Mouse (Mus musculus) cerebellum, adult 11-12 months (tissue): ENCODE results near the gene Cntn6.

Experiments used
- DNase-seq: peaks from one replicate; pipeline ENCODE4 v3.0.0; 2022

Gene Cntn6

GRCm38 (mm10) chr6:104761226-104761625 lies 268.6 kb downstream of the Cntn6 start:
- DNase-seq: no peak

GRCm38 (mm10) chr6:104783891-104784290 lies 291.3 kb downstream of the Cntn6 start:
- DNase-seq: no peak

GRCm38 (mm10) chr6:104787502-104787901 lies 294.9 kb downstream of the Cntn6 start:
- no peak for DNase-seq

GRCm38 (mm10) chr6:104808526-104808925 lies 315.9 kb downstream of the Cntn6 start:
- no peak for DNase-seq

- no peak for DNase-seq
Measured at GRCm38 (mm10) chr6:104815610-104816009, 323.0 kb downstream of the Cntn6 start.

- no peak for DNase-seq
Measured at GRCm38 (mm10) chr6:104879711-104880110, 387.1 kb downstream of the Cntn6 start.

GRCm38 (mm10) chr6:104884021-104884420 lies 391.4 kb downstream of the Cntn6 start:
- no peak for DNase-seq

GRCm38 (mm10) chr6:104885829-104886228 lies 393.2 kb downstream of the Cntn6 start:
- no peak for DNase-seq

GRCm38 (mm10) chr6:104891071-104891470 lies 398.5 kb downstream of the Cntn6 start:
- no peak for DNase-seq
